Mouse (Mus musculus) hindbrain, embryonic 16.5 days (tissue): ENCODE measurements around the gene Irak2. TPM values are rescaled to one million over a fixed set of nuclear protein-coding genes. Genes with fewer than 3 reads are reported as not detected.

Experiments
- ATAC-seq: fragments of 200-750 bp; cut with Nextera tagmentation; 2 replicates; pipeline ENCODE4 v1.8.0; 2017; ENCODE audit warnings: moderate TSS enrichment, moderate library complexity
- H3K27ac ChIP-seq: fragments of 300-500 bp; sonication (generic); 2 replicates; pipeline ENCODE4 v1.5.1; 2014; ENCODE audit warnings: low read depth, mild to moderate bottlenecking, control low read depth, low read length, moderate library complexity
- H3K27me3 ChIP-seq: fragments of 300-500 bp; sonication (generic); replicated peaks from 2 replicates; pipeline ENCODE4 v1.6.1; 2014; ENCODE audit warnings: low read length; ENCODE audit not compliant: control insufficient read depth, insufficient read depth
- H3K36me3 ChIP-seq: fragments of 300-500 bp; sonication (generic); 2 replicates; pipeline ENCODE4 v1.6.1; 2014; ENCODE audit warnings: mild to moderate bottlenecking, low read length, moderate library complexity, mixed read lengths; ENCODE audit not compliant: control insufficient read depth, insufficient read depth
- H3K4me1 ChIP-seq: fragments of 300-500 bp; sonication (generic); 2 replicates; pipeline ENCODE4 v1.6.1; 2014; ENCODE audit warnings: low read depth, low read length; ENCODE audit not compliant: control insufficient read depth, insufficient read depth
- H3K4me2 ChIP-seq: fragments of 300-500 bp; sonication (generic); 2 replicates; pipeline ENCODE4 v1.6.1; 2014; ENCODE audit warnings: mild to moderate bottlenecking, low read length, control low read depth, moderate library complexity
- H3K4me3 ChIP-seq: fragments of 300-500 bp; sonication (generic); 2 replicates; pipeline ENCODE4 v1.5.1; 2014; ENCODE audit warnings: mild to moderate bottlenecking, low read length, control low read depth, moderate library complexity
- H3K9ac ChIP-seq: fragments of 300-500 bp; sonication (generic); 2 replicates; pipeline ENCODE4 v1.6.1; 2014; ENCODE audit warnings: low read depth, mild to moderate bottlenecking, control low read depth, low read length, moderate library complexity
- H3K9me3 ChIP-seq: fragments of 300-500 bp; sonication (generic); 2 replicates; pipeline ENCODE4 v1.6.1; 2014; ENCODE audit warnings: mild to moderate bottlenecking, low read length, moderate library complexity; ENCODE audit not compliant: control insufficient read depth
- WGBS: fragments of 180-500 bp; shearing (Covaris S2); extraction: QIAGEN DNeasy Blood & Tissue Kit; methylation state at CpG from one replicate; pipeline ENCODE4 v1.1.7; 2014; 5-methylcytosine and 5-hydroxymethylcytosine counted together
- polyA plus RNA-seq: library from polyadenylated mRNA; unstranded; fragments of >200 nt; fragmentation: Nextera tagmentation; extraction: Ambion mirVana; gene quantifications from 2 replicates; pipeline ENCODE4 v1.2.1, GENCODE M21; 2015

Irak2 gene
- 2.6 and 2.8 TPM in 2 replicates for polyA plus RNA-seq

DNA sequence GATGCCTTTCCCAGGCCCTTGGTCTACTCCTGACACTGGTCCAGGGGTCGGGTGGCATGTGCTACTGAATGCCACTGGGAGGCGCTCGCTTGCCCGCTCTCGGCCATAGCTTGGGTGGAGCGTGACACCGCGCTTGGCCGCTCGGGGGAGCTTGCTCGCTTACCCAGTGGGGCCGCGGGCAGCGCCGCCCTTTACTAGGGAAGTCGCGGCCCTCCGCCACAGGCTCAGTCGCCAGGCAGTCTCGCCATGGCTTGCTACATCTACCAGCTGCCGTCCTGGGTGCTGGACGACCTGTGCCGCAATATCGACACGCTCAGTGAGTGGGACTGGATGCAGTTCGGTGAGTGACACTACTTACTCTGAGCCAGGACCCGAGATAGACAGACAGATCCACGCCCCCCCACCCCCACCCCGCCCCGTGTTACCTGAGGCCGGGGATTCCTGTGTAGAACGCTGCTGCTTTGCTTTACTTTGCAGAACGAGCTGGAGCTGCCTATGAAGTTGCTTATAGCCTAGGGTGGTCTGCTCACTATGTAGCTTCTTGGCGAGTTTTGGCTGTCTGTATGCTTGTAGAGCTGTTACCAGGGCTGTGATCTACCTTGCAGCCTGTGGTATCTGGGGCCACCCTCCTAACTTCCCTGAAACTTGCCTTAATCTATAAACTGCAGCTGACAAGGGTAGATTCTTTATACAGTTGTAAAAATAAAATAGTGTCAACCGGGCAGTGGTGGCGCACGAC lies at the start of gene Irak2:
Gene Irak2 (plus strand): TSS at position 166 of the 739 bp plus-strand sequence.
- ATAC-seq, result peak; percentile 97
- Histone ChIP-seq H3K27ac (0 out of 2 replicates have a peak within 1 kb of the TSS, but pooled peaks have one; percentile 29), H3K9ac (peak within 1 kb of the TSS; percentile 69), H3K4me1 (no peaks in the 10 kb centered on the region), H3K4me3 (peak within 1 kb of the TSS; percentile 47), H3K4me2 (peak within 1 kb of the TSS; percentile 62), H3K36me3 (no peaks in the 10 kb centered on the region), H3K9me3 (no peaks in the 10 kb centered on the region), H3K27me3 (no peaks in the 10 kb centered on the region)
- 8% methylated on average over 37 of the region's 37 CpGs for WGBS

DNA sequence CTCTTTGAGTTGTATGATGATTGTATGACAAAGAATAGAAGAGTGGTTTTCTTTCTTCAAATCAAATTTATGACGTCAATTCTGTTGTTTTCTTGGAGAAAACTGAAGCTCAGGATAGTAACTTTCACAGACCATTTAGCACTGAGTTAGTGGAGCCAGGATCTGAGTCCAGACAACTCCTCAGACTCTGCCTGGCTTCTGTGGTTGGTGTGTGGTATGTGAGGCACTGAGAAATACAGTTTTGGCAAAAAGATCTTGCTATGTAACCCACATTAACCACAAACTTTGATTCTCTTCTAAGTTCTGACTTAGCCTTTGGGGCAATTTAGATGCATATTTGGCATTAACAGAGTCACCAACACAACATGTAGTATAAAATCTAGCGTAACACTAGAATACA lies 45.6 kb upstream of the Irak2 start:
- no peaks in the 10 kb centered on the region for H3K4me1 ChIP-seq
- 90% methylated on average over 2 of the region's 2 CpGs for WGBS
- H3K27ac ChIP-seq, result no peak overlapping the region
- H3K4me3 ChIP-seq, result no peak overlapping the region
- no peaks in the 10 kb centered on the region for H3K36me3 ChIP-seq
- no peaks in the 10 kb centered on the region for H3K27me3 ChIP-seq
- H3K9ac ChIP-seq, result no peak overlapping the region
- no peaks in the 10 kb centered on the region for H3K9me3 ChIP-seq
- no peak overlapping the region for H3K4me2 ChIP-seq
- ATAC-seq, result no peak

DNA sequence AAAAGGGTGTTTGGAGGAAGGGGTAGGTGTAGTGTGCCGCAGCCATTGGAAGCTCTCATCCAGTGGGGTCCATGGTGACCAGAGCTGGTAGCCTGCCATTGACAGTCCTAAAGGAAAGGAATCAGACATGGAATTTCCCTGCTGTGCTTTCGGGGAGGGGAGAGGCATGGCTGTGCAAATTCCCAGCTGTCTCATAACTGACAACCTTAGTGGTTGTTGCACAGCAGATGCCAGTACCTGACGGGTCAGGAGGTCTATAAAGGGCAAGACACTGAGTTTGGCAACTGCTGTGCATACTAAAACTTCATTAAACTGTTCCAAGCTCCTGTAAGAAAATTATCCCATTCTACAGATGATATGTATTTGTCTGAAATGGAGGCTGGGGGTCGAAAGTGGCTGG lies 40.3 kb upstream of the Irak2 start:
- no peaks in the 10 kb centered on the region for H3K27me3 ChIP-seq
- H3K4me1 ChIP-seq, result no peaks in the 10 kb centered on the region
- no peaks in the 10 kb centered on the region for H3K36me3 ChIP-seq
- no peak overlapping the region for H3K9ac ChIP-seq
- no peak for ATAC-seq
- H3K27ac ChIP-seq, result no peak overlapping the region
- H3K4me2 ChIP-seq, result no peak overlapping the region
- 90% methylated on average over 4 of the region's 4 CpGs for WGBS
- H3K9me3 ChIP-seq, result no peaks in the 10 kb centered on the region
- no peak overlapping the region for H3K4me3 ChIP-seq

DNA sequence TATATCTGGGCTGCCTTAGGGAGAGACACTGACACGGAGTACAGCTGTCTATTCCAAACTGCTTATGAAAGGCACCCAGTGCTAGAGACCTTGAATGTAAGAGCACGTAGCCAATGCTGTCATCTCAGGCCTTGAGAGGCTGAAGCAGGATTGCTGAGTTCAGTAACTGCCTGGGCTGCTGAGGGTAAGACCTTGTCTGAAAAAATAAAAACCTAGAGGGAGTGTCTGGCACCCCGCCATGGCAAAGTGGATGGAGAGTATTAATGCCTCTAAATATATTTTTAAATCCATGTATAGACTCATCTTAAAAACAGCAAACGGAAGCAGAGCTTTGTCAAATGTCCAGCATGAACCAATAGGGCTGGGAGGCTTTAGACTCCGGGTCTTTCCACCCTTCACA lies 38.4 kb upstream of the Irak2 start:
- 76% methylated on average over 5 of the region's 5 CpGs for WGBS

DNA sequence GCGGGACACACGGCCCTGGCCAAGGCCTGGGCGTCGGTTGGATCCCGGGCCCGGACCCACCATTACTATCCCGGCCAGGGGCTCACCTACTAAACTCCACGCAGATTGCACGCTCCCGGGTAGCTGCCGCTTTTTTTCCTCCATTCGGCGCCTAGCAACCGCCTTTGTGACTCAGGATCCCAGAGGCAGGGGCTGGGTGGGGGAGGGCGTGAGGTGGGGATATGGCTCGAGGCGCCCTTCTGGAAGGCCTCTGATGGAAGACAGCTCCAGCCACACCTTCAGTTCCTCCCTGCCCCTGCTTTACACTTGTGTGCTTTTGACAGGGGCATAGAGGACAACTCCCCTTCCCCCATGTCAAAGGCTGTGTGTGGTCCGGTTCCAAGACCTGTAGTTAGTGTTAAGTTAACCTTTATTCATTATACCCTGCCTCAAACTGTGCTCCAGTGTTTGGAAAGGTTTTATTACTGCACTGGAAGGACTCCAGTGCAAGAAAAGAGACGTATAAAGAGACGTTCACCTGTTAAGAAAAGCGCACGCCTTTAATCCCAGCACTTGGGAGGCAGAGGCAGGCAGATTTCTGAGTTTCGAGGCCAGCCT lies 37.6 kb upstream of the Irak2 start, which contains the start of gene Fancd2os:
Gene Fancd2os (minus strand): TSS at position 173 of the 597 bp plus-strand sequence.
- no peak within 1 kb of the TSS for H3K4me2 ChIP-seq
- peaks cover 4% of the 10 kb centered on the region for H3K4me1 ChIP-seq
- no peak within 1 kb of the TSS for H3K4me3 ChIP-seq
- no peaks in the 10 kb centered on the region for H3K9me3 ChIP-seq
- H3K27ac ChIP-seq, result no peak within 1 kb of the TSS
- 39% methylated on average over 23 of the region's 23 CpGs for WGBS
- 0 out of 2 replicates have a peak within 1 kb of the TSS, but pooled peaks have one; percentile 1 for H3K9ac ChIP-seq
- no peaks in the 10 kb centered on the region for H3K27me3 ChIP-seq
- ATAC-seq, result no peak
- no peaks in the 10 kb centered on the region for H3K36me3 ChIP-seq

More for the DNA sequence above, 38.4 kb upstream of the Irak2 start:
- no peak overlapping the region for H3K4me3 ChIP-seq
- H3K4me1 ChIP-seq, result no peaks in the 10 kb centered on the region; the same call in 1 of the 2 replicates
- no peak overlapping the region for H3K27ac ChIP-seq
- no peaks in the 10 kb centered on the region for H3K9me3 ChIP-seq
- ATAC-seq, result no peak
- H3K36me3 ChIP-seq, result no peaks in the 10 kb centered on the region
- H3K27me3 ChIP-seq, result no peaks in the 10 kb centered on the region
- no peak overlapping the region for H3K9ac ChIP-seq
- H3K4me2 ChIP-seq, result no peak overlapping the region

DNA sequence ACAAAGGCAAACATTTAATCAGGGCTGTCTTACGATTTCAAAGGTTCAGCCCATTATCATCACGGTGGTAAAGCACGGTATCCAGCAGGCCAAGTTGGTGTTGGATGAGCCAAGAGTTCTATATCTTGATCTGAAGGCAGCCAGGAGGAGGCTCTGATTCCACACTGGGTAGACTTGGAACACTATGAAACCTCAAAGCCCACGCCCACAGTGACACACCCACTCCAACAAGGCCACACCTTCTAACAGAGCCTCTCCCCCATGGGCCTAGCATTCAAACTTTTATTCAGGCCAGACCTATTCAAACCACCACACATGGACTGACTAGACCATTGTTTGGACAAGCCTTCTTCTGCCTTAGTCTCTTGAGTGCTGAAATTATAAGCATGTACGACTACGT lies 35.4 kb upstream of the Irak2 start:
- Histone ChIP-seq H3K4me2 (no peak overlapping the region), H3K9ac (no peak overlapping the region), H3K4me1 (peaks cover 12% of the 10 kb centered on the region), H3K27ac (no peak overlapping the region), H3K27me3 (no peaks in the 10 kb centered on the region), H3K36me3 (no peaks in the 10 kb centered on the region), H3K9me3 (no peaks in the 10 kb centered on the region), H3K4me3 (no peak overlapping the region)
- WGBS, result 97% methylated on average over 6 of the region's 6 CpGs
- ATAC-seq, result no peak

DNA sequence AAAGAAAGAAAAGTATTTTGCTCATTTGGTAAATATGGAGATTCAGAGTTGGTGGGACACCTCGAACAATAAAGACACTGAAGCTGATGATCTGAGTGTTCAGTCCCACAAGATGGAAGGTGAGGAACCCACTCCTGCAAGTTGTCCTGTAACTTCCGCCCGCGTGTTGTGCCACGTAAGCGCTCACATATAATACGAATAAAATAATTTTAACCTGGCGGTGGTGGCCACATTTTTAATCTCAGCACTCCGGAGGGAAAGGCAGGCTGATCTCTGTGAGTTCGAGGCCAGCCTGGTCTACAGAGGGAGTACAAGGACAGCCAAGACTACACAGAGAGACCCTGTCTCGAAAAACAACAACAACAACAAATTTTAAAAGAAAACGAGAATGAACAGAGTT lies 34.3 kb upstream of the Irak2 start:
- WGBS, result 49% methylated on average over 12 of the region's 12 CpGs
- Histone ChIP-seq H3K27me3 (no peaks in the 10 kb centered on the region), H3K27ac (peak overlapping the region; percentile 84), H3K36me3 (no peaks in the 10 kb centered on the region), H3K9ac (peak overlapping the region; percentile 91), H3K4me1 (peaks cover 12% of the 10 kb centered on the region), H3K4me2 (peak overlapping the region; percentile 88), H3K9me3 (no peaks in the 10 kb centered on the region), H3K4me3 (peak overlapping the region; percentile 92)
- ATAC-seq, result no peak

DNA sequence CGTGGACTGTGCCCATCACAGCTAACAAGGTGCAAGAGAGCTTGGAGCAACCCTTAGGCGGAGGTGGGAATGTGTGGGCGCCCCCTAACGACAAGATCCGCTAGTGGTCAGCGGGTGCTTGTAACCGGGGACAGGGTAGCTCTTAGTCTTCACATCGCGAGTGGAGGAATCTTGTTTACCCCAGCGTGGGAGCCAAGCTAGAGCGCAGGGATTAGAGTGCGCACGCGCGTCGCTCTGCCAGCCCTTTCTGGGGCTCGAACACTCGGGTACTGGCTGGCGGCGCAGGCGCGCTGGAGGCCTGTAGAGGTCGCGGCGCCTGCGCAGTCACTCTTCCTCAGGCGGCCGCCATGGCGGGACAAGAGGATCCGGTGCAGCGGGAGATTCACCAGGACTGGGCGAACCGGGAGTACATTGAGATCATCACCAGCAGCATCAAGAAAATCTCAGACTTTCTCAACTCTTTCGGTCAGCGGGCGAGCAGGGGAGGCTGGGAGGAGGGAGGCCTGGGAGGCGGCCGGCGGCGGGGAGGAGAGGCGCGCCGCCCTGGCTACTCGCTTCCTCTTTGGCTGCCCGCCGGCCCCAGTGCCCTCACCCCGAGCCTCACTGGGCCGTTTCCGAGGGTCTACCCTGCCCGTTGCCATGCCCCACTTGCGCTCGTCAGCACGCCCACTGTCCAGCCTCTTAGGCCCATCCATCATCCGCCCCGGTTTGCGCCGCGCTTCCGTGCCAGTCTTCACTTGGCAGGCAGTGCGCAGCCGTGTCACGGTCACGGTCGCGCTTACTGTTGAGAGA lies 33.6 kb upstream of the Irak2 start, which contains the start of gene Brk1:
Gene Brk1 (plus strand): TSS at position 341 of the 792 bp plus-strand sequence.
- no peaks in the 10 kb centered on the region for H3K36me3 ChIP-seq
- H3K9me3 ChIP-seq, result no peaks in the 10 kb centered on the region
- H3K9ac ChIP-seq, result peak within 1 kb of the TSS; percentile 91
- H3K4me3 ChIP-seq, result peak within 1 kb of the TSS; percentile 92
- H3K4me1 ChIP-seq, result peaks cover 12% of the 10 kb centered on the region
- ATAC-seq, result peak; percentile 96
- WGBS, result under 1% methylated on average over 58 of the region's 65 CpGs
- H3K27ac ChIP-seq, result peak within 1 kb of the TSS; percentile 87
- H3K4me2 ChIP-seq, result peak within 1 kb of the TSS; percentile 88
- H3K27me3 ChIP-seq, result no peaks in the 10 kb centered on the region

DNA sequence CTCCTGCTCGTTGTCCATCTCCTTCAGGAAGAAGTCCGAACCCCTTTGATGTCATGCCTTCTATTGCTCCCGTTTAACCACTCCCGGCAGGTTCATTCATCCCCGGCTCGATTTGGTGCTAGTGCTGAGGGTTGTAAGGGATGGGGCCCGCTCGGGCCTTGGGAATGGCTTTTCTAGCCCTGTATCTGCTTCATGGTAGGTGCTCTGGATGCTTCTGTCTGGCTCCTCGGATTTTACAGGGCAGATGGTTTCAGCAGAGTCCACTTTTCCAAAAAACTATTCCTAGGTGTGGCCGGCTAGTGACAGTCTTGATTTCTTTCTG lies 33.1 kb upstream of the Irak2 start:
- WGBS, result 5% methylated on average over 10 of the region's 10 CpGs
- peak overlapping the region; percentile 87 for H3K27ac ChIP-seq

More for the DNA sequence above, 33.1 kb upstream of the Irak2 start:
- Histone ChIP-seq H3K9ac (peak overlapping the region; percentile 91), H3K4me2 (peak overlapping the region; percentile 88), H3K27me3 (no peaks in the 10 kb centered on the region), H3K9me3 (no peaks in the 10 kb centered on the region), H3K36me3 (no peaks in the 10 kb centered on the region), H3K4me1 (peaks cover 12% of the 10 kb centered on the region), H3K4me3 (peak overlapping the region; percentile 92)
- peak; percentile 31; the same call in 1 of the 2 replicates for ATAC-seq
